Mouse (Mus musculus): ENCODE measurements around the gene Runx2. TPM values are rescaled to one million over a fixed set of nuclear protein-coding genes. Genes with fewer than 3 reads are reported as not detected.

Runx2 gene
- polyA plus RNA-seq, 1 experiment from 2014 or later: 0.34 TPM

DNA sequence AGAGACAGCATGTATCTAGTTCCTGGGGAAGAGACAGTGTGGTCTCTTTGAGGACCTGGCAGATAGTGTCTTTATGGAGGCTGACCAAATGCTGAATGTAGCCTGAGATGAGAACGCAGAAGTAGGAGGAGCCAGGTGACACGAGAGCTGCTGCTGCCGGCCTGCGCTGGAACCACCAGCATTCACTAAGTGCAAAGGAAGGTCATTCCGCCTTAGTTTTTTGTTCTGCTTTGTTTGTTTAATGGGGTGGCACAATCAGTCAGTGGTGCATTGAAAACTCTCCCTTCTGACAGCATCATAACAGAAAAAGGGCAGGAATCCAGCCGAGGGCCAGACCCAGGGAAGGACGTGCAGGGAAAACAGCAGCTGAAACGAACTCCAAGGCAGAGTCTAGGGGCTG lies 165.5 kb downstream of the Runx2 start:
- no peak for DNase-seq
- no peak for ATAC-seq
- Histone ChIP-seq H3K9me3 (ENCODE audit: low read length) (no peaks in the 10 kb centered on the region), H3K9ac (replicated peaks) (no peak overlapping the region), H3K36me3 (replicated peaks; ENCODE audit: insufficient read depth, low read length) (no peaks in the 10 kb centered on the region), H3K27me3 (ENCODE audit: insufficient read depth, low read length) (no peaks in the 10 kb centered on the region), H3K4me1 (ENCODE audit: insufficient read depth) (no peaks in the 10 kb centered on the region), H3K4me3 (ENCODE audit: low read depth, low read length) (no peak overlapping the region), H3K27ac (ENCODE audit: low read depth) (no peak overlapping the region), H3K4me2 (ENCODE audit: low read depth, low read length) (no peak overlapping the region)
- WGBS (ENCODE audit: insufficient replicate concordance): 66% methylated on average over 8 of the region's 8 CpGs
- TF ChIP-seq EP300 (IDR thresholded peaks at IDR 0.05; ENCODE audit: low read depth): no peak

DNA sequence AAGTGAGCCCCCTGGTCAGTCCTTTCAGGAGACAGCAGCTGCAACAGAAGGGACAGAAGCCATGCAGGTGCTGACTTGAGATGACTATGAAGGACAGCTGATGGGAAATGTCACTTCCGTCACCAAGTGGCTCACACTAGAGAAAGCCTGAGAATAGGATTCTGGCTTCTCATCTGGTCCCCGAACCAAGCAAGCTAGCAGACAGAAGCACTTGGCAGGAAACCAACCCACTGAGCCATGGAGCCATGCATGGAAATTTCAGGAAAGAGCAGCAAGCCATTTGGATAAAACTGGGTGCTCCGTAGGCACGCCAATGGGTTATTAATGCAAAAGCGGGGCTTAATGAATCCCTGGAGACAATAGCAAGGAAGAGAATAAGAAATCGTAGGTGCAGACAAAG lies 166.7 kb downstream of the Runx2 start:
- ATAC-seq: no peak

DNA sequence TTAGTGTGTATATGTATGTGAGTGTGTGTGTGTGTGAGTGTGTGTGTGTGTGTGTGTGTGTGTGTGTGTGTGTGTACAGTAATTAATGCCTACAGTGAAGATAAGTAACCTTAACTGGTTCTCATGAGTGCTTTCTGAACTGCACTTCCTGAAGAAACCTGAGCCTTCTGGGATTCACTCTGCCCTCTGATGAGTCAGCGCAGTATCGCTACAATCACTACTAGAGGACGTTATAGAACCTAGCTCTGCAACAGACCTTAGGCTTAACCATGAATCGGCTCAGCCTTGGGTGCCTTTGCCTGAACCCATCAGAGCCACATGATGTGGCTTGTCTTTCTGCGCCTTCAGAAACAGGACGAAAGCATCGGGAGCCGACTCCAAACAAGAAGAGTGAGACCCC lies 169.5 kb downstream of the Runx2 start:
- no peaks in the 10 kb centered on the region for H3K4me1 ChIP-seq (ENCODE audit: insufficient read depth)
- H3K4me2 ChIP-seq (ENCODE audit: low read depth, low read length): no peak overlapping the region
- no peaks in the 10 kb centered on the region for H3K27me3 ChIP-seq (ENCODE audit: insufficient read depth, low read length)
- H3K4me3 ChIP-seq (ENCODE audit: low read depth, low read length): no peak overlapping the region
- ATAC-seq (no peak), DNase-seq (no peak)
- no peaks in the 10 kb centered on the region for H3K36me3 ChIP-seq (replicated peaks; ENCODE audit: insufficient read depth, low read length)
- TF ChIP-seq CTCF (IDR thresholded peaks at IDR 0.05; ENCODE audit: low read depth): no peak
- 82% methylated on average over 8 of the region's 8 CpGs for WGBS (ENCODE audit: insufficient replicate concordance)
- no peak overlapping the region for H3K9ac ChIP-seq (replicated peaks)
- no peak overlapping the region for H3K27ac ChIP-seq (ENCODE audit: low read depth)
- H3K9me3 ChIP-seq (ENCODE audit: low read length): no peaks in the 10 kb centered on the region

More for the DNA sequence above, 166.7 kb downstream of the Runx2 start:
- H3K4me2 ChIP-seq (ENCODE audit: low read depth, low read length): no peak overlapping the region
- DNase-seq: no peak
- H3K9me3 ChIP-seq (ENCODE audit: low read length): no peaks in the 10 kb centered on the region
- TF ChIP-seq EP300 (IDR thresholded peaks at IDR 0.05; ENCODE audit: low read depth) (no peak), CTCF (IDR thresholded peaks at IDR 0.05; ENCODE audit: low read depth) (no peak)
- H3K9ac ChIP-seq (replicated peaks): no peak overlapping the region
- H3K4me1 ChIP-seq (ENCODE audit: insufficient read depth): no peaks in the 10 kb centered on the region
- H3K36me3 ChIP-seq (replicated peaks; ENCODE audit: insufficient read depth, low read length): no peaks in the 10 kb centered on the region
- no peaks in the 10 kb centered on the region for H3K27me3 ChIP-seq (ENCODE audit: insufficient read depth, low read length)
- no peak overlapping the region for H3K4me3 ChIP-seq (ENCODE audit: low read depth, low read length)
- H3K27ac ChIP-seq (ENCODE audit: low read depth): no peak overlapping the region
- WGBS (ENCODE audit: insufficient replicate concordance): 77% methylated on average over 6 of the region's 6 CpGs

DNA sequence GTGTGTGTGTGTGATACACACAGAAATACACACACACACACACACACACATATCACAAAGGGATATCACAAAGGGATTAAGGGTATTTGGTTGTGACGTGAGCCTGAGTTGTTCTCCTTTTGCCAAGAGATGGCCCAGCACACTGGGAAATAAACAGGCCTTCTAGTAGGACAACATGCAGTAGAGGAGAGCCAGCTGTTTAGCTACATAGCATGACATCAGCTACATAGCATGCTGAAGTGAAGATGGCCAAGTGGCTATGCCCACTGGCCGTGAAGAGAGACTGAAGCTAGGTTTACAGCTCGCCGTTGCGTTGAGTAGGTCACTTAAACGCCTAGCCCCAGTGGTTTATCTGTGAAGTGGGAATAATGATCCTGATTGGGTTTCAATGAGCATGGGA lies 171.3 kb downstream of the Runx2 start:
- H3K27ac ChIP-seq (ENCODE audit: low read depth): no peak overlapping the region
- TF ChIP-seq EP300 (IDR thresholded peaks at IDR 0.05; ENCODE audit: low read depth) (no peak), CTCF (IDR thresholded peaks at IDR 0.05; ENCODE audit: low read depth) (no peak)
- no peaks in the 10 kb centered on the region for H3K27me3 ChIP-seq (ENCODE audit: insufficient read depth, low read length)
- H3K4me2 ChIP-seq (ENCODE audit: low read depth, low read length): no peak overlapping the region
- no peaks in the 10 kb centered on the region for H3K36me3 ChIP-seq (replicated peaks; ENCODE audit: insufficient read depth, low read length)
- no peaks in the 10 kb centered on the region for H3K4me1 ChIP-seq (ENCODE audit: insufficient read depth)
- no peak overlapping the region for H3K9ac ChIP-seq (replicated peaks)
- no peak for ATAC-seq
- no peaks in the 10 kb centered on the region for H3K9me3 ChIP-seq (ENCODE audit: low read length)
- whole genome bisulfite sequencing (ENCODE audit: insufficient replicate concordance): 77% methylated on average over 6 of the region's 6 CpGs
- DNase-seq: no peak
- no peak overlapping the region for H3K4me3 ChIP-seq (ENCODE audit: low read depth, low read length)

DNA sequence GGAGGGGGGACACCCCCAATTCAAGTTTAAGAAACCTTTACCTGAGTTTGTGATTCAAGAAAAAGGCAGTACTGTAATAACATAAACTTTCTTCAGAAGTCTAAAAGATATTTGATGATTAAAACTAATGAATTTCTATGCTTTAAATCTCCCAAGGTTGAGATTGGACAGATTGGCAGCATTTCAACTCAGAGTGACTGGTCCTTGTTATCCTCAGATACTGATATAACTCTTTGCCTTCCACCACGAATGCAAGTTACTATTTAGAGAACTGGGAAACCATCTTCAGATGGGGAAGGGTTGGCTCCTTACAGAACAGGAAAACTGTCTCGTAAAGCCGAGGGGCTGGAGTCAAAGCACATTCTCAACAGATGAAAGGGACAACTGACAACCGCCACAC lies 172.5 kb downstream of the Runx2 start:
- Histone ChIP-seq H3K27ac (ENCODE audit: low read depth) (no peak overlapping the region), H3K27me3 (ENCODE audit: insufficient read depth, low read length) (no peaks in the 10 kb centered on the region), H3K4me2 (ENCODE audit: low read depth, low read length) (no peak overlapping the region), H3K9me3 (ENCODE audit: low read length) (no peaks in the 10 kb centered on the region), H3K4me3 (ENCODE audit: low read depth, low read length) (no peak overlapping the region), H3K9ac (replicated peaks) (no peak overlapping the region), H3K4me1 (ENCODE audit: insufficient read depth) (no peaks in the 10 kb centered on the region), H3K36me3 (replicated peaks; ENCODE audit: insufficient read depth, low read length) (no peaks in the 10 kb centered on the region)
- 37% methylated on average over 4 of the region's 4 CpGs for WGBS (ENCODE audit: insufficient replicate concordance)
- no peak for TF ChIP-seq CTCF (IDR thresholded peaks at IDR 0.05; ENCODE audit: low read depth)
- TF ChIP-seq EP300 (IDR thresholded peaks at IDR 0.05; ENCODE audit: low read depth): no peak
- no peak for ATAC-seq
- DNase-seq: no peak

DNA sequence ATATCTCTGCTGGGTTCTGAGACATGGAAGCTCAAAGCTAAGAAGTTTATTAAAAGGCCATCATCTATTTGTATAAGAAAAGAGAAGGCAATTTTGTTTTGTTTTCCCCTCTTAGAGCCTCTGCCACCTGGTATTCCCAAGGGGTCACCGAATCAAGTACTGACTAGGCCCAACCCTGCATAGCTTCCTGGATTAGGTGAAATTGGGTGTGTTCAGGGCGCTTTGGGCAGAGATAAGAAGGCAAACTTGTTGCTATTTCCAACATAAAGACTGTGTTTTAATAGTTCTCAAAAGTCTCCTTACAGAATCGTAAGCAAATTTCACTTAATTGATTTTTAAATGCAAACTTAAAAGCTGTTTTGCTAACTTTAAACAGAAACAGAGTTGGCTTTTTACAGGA lies 173.7 kb downstream of the Runx2 start:
- DNase-seq: no peak
- Histone ChIP-seq H3K4me3 (ENCODE audit: low read depth, low read length) (no peak overlapping the region), H3K27me3 (ENCODE audit: insufficient read depth, low read length) (no peaks in the 10 kb centered on the region), H3K4me2 (ENCODE audit: low read depth, low read length) (no peak overlapping the region), H3K9me3 (ENCODE audit: low read length) (no peaks in the 10 kb centered on the region), H3K36me3 (replicated peaks; ENCODE audit: insufficient read depth, low read length) (no peaks in the 10 kb centered on the region), H3K9ac (replicated peaks) (no peak overlapping the region), H3K27ac (ENCODE audit: low read depth) (no peak overlapping the region), H3K4me1 (ENCODE audit: insufficient read depth) (no peaks in the 10 kb centered on the region)
- WGBS (ENCODE audit: insufficient replicate concordance): 47% methylated on average over 3 of the region's 3 CpGs
- no peak for TF ChIP-seq EP300 (IDR thresholded peaks at IDR 0.05; ENCODE audit: low read depth)
- no peak for TF ChIP-seq CTCF (IDR thresholded peaks at IDR 0.05; ENCODE audit: low read depth)
- ATAC-seq: no peak

DNA sequence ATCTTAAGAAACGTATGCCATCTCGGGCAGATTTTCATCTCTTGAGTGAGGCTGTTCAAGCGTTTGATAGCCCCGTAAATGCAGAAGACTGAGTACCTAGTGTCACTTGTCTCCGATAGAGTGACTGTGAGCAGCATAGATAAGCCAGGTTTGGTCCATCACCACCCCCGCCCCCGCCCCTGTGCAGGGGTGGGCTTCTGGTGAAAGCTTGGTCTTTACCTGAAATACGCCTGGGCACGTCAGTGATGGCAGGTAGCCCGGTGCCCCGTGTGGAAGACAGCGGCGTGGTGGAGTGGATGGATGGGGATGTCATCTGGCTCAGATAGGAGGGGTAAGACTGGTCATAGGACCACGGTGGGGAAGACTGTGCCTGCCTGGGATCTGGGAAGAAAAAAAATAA lies 175.2 kb downstream of the Runx2 start:
- no peak for TF ChIP-seq CTCF (IDR thresholded peaks at IDR 0.05; ENCODE audit: low read depth)
- no peak for TF ChIP-seq EP300 (IDR thresholded peaks at IDR 0.05; ENCODE audit: low read depth)
- Histone ChIP-seq H3K36me3 (replicated peaks; ENCODE audit: insufficient read depth, low read length) (no peaks in the 10 kb centered on the region), H3K27ac (ENCODE audit: low read depth) (no peak overlapping the region), H3K9ac (replicated peaks) (no peak overlapping the region), H3K4me1 (ENCODE audit: insufficient read depth) (no peaks in the 10 kb centered on the region), H3K27me3 (ENCODE audit: insufficient read depth, low read length) (no peaks in the 10 kb centered on the region), H3K9me3 (ENCODE audit: low read length) (no peaks in the 10 kb centered on the region), H3K4me3 (ENCODE audit: low read depth, low read length) (no peak overlapping the region), H3K4me2 (ENCODE audit: low read depth, low read length) (no peak overlapping the region)
- no peak for DNase-seq
- WGBS (ENCODE audit: insufficient replicate concordance): 65% methylated on average over 14 of the region's 14 CpGs
- ATAC-seq: no peak
